Mouse (Mus musculus) T-helper 17 cell (primary cell): ENCODE measurements at regions not wholly inside any gene's neighbourhood (a gene's known extent, or its start where the extent isn't known, plus 50 kb on each side); places are given as distances from the start of the nearest gene placed in this dataset.

ENCODE experiments used
- in situ Hi-C, 2 experiments: fragments of 300-600 bp; cut with MboI, MseI; formaldehyde crosslinking; loops; 1 replicate in 1 of 2; 2 replicates in 1 of 2; pipeline ENCODE4 v1.15.1; 2025; ENCODE audit warnings: high pct_unique_total_duplicates in 2 of 2

DNA sequence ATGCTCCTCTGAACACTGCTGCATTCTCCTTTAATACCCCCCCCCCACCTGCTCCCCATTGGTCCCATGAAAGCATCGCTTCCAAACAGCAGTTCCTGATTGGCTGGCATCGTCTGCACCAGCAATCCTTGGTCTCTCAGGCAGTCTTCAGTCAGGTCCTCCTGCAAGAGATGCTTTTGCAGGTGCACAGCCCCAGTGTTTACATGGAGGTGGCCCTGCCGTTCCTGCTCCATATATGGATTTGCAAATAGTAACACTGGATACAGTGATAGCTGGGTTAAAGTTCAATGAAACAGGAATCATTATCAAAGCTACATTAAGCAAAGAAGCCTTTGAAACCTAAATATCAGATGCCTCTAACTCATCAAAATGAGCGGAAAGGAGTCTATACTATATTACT lies 170.1 kb upstream of the Fat1 start:
- in situ Hi-C loops: no loop called here

DNA sequence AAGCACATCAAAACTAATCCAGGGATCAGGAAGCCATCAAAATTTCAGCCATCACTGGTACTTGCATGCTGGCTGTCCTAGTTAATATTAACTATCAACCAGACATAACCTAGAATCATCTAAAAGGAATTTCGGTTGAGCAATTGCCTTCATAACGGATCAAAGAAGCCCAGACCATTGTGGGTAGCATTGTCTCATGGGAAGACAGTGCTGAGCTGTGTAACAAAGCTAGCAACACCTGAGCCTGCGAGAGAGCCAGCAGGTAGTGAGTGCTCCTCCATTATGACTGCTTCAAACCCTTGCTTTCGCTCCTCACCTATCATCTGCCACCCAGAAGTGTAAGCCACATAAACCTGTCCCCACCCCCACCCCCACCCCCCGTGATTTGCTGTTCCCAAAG lies 169.6 kb upstream of the Fat1 start:
- in situ Hi-C loops: no loop called here

DNA sequence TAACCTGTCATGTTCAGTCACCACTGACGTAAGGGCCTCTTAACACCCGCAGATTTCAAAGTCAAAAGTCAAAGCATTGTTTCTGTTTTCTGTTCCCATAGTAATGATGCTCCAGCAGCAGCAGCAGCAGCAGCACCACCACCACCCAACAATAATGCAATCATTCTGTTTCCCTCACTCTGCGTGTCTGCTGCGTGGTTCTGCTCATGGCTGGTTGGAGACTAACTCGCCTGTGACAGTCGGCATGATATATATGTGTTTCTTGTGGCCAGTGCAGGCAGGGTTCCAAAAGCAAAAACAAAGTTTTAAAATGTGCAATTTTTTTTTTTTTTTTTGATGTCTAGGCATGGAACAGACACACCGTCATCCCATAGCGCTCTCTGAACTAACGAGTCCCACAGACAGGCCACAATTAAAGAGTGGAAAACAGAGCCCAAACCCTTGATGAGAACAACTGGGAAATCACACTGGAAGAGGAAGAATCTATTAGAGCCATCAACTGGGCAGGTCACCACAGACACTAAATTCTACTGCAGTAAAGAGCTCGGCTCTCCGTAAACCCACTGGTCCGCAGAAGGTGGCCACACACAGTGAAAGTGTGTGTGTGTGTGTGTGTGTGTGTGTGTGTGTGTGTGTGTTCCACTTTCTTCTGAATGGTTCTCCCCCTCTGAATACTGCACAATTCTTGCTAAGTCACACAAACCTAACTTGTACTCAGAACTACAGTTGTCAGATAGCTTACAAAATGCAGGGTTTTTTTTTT lies 169.0 kb upstream of the Fat1 start:
- in situ Hi-C loops: no loop called here

DNA sequence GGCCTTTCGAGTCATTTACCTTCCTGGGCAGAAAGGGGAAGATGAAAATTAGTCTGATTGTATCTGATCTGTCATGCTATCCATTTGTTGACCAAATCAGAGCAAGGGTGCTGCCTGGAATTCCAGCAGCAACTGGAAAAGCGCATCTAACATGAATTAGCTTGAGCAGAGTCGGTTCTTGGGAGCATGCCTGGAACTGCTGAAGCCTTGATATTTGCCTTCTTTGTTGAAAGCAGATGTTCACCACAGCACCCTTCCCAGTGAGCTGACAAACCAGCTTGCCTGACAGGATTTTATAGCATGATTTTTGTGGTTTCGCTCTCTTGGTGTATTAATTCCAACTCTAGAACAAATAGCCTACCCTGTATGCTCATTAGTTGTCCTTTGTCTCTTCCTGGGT lies 168.0 kb upstream of the Fat1 start:
- in situ Hi-C loops: no loop called here

DNA sequence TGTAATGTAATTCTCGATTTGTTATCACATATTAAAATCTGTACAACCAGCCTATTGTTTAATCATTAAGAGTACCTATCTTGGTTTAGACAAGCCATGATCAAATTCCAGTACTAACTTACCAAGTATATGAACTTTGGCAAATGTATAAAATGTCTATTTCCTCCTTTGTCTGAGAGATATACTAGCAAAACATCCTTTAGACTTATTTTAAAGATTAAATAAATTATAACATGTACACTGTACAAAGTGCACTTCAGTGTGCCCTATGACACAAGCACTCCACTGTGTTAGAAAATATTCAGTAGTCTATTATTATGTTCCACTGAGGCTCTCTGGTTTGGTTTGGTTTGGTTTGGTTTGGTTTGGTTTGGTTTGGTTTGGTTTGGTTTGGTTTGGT lies 156.0 kb upstream of the Fat1 start:
- in situ Hi-C loops: no loop called here

DNA sequence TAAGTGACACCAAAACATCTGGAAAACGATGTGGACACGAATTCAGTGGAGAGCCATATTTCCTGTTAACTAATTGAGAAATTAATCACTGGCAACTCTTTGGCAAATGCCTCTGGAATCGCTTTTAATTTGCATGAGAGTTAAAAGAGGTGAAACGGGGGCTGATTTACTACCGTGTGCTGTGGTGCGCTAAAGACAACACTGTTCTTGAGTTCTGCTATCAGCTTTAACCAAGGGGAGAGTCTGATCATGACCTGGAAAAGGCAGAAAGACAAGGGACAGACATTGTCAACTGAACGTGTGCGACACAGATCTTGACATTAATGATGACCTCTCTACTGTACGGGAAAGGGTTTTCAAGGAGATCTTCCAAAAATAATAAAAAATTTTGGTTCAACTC lies 152.8 kb upstream of the Fat1 start:
- in situ Hi-C loops: no loop called here

DNA sequence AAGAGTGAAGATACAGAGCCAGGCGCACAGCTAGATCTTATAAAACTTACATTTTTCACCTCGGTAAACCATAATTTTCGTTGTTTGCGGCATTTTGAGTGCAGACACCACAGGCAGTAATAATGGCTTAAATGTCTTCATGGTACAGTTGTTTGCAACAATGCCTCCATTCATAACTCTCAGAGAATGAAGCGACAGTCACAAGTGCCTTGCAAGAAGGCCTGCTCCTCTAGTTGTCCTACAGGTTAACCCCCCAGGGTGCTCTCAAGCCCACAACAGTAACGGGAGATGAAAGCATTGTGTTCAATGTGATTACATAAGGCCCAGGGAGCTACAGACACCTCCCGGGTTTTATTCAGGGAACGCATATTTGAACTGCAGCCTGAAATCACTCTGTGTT lies 150.1 kb upstream of the Fat1 start:
- in situ Hi-C loops: no loop called here

DNA sequence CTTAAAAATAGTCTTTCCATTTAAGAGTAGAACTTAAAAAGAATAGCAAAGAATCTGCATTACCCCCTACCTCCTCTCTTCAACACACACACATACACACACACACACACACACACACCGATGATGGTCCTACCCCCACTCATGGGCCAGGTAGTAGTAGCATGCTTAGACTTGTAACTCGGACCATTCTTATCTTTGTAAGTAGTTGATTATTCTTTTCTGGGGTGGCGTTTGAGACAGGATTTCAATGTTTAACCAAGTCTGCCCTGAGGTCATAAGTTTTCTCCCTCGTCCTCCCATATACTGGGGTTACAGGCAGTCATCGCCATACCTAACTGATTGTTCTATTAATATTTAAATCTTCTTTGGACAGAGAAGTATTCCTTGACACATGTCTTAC lies 148.5 kb upstream of the Fat1 start:
- in situ Hi-C loops: no loop called here

DNA sequence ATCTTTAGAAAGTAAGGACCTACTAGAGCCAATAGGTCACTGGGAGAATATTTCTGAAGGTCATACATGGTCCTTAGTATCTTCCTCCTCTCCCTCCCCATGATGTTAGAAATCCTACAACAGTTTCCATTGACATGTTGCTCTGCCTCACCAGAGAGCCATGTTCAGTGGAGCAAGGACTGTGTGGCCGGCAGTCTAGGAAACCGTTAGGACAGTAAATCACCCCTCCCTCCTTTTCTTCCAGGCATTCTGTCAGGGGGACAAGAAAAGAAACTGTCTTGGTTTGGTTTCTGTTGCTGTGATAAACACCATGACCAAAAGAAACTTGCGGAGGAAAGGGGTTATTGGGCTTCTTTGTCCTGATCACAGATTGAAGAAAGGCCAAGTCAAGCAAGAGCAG lies 147.0 kb upstream of the Fat1 start:
- in situ Hi-C loops: no loop called here

DNA sequence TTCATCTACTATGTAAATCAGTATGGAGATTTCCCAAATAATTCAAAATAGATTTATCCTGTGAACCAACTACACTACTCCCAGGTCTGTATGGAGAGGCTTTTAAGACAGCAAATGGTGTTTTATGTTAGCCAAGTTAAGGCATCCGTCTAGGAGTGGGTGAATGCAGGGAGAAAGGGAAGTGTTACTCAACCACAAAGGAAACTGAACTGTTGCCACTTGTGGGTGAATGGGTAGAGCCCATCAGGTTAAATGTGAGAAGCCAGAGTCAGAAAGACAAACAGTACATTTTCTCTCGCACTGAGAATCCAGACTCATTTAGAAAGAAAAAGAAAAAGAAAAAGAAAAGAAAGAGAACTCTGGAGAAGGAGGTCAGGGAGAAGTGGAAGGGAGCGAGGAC lies 135.7 kb upstream of the Fat1 start:
- in situ Hi-C loops: no loop called here

DNA sequence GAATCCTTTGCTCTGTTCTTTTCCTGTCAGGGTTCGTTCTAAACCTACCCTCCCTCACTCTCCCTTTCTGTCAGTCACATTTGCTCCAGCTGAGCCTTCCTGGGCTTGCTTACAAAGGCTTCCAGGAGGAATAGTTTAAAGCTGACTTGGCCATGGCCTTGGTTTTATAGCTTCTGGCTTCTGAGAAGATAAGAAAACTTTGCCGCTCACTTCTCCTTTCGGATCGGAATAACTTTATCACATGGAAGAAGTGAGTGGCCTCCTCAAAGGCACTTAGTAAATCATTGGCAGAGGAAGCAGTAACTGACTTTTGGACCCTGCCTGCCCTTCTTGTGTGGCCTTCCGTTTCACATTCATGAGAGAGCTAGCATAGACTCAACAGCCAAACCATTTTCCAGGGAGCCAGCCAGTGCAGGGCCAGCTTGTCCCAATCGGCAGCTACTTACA lies 134.4 kb upstream of the Fat1 start:
- in situ Hi-C loops: no loop called here

DNA sequence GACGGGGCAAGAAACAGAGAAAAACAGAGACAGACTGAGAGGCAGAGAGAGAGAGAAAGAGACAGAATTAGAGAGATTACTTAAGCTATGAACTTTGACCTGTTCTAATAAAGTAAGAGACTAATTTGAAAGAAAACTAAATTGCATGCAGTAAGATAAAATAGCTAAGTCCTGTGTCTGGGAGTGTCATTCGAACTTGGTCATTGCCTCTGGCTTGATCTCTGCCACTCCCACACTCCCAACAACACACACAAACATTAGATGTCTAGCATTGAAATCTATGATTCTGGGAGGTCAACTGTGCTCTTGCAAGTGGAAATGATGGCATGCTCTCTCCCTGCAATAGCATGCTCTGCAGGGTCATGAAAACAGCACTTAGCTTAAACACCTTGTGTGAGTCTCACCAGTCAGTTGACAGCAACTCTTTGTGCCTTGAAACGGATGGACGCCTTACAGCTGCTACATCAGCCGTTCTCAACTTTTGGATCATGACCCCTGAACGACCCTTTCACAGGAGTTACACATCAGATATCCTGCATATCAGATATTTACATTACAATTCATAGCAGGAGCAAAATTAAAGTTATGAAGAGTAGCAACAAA lies 133.5 kb upstream of the Fat1 start:
- in situ Hi-C loops: no loop called here

DNA sequence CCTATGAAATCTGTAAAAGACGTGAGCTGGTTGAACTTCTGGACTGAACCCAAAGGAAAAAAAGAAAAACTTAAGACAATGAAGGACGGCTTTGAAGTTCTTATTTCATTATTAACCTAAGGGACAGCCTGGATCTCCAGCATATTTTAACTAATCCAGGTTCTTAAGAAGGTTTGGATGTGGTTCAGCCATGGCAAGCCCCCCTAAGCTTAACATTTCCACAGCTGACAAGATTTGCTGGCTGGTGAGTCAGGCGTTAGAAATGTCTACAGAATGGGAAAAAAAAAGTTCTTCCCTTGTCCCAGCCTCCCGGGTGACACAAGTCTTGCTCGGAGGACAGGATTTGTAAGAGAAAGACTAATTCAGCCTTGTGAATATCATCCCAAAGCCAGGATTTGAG lies 132.9 kb upstream of the Fat1 start:
- in situ Hi-C loops: no loop called here

DNA sequence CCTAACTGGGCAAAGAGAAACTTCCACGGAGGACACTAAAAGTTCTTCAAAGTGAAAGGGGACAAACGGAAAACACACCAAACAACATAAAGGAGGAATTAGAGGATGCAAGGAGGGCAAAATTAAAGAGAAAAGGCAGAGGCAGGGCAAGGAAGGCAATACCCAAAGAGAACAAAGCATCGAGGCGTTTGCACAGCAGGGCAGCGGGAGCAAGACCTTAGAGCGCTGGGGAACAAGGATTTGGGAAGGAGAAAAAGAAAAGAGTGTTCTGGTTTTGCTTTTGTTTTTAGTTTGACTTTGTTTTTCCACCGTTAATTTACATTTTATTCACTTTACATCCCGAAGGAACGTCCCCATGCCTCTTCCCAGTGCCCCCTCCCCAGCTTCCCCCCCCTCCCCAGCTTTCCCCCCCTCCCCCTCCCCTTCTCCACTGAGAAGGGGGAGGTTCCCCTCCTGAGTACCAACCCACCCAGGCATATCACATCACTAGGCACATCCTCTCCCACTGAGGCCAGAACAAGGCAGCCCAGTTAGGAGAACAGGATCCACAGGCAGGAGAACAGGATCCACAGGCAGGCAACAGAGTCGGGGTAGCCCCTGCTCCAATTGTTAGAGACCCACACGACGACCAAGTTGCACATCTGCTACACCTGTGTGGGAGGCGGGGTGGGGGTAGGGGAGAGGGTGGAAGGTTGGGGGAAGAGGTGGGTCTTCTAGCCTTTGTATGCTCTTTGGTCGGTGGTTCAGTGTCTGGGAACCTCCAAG lies 130.7 kb upstream of the Fat1 start:
- in situ Hi-C loops: no loop called here

DNA sequence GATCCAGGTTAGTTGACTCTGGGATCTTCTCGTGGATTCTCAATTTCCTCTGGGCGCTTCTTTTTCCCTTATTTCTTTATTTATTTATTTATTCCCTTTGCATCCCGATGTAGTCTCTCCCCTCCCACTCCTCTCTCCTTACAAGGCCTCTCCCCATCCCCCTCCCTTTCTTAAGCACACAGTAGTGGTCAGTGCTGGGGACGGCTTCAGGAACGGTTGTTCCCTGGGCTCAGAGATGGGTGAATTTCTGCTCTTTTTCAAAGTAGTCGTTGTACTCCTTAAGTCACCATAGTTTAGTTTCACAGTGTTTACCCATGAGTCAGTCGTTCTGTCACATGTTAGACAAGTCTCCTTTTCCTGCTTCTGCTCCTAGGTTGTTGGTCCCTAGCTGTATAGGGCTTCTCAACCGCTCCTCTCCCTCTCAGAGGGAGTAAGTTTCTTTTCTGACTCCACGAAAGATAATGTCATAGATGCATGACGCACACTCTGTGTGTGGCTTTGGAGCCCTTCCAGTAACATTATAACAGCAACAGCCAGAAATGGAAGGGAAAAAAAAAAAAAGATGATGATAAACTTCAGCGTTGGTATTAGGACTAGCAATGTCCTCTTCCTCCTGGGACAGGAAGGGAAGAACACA lies 129.9 kb upstream of the Fat1 start:
- in situ Hi-C loops: no loop called here

DNA sequence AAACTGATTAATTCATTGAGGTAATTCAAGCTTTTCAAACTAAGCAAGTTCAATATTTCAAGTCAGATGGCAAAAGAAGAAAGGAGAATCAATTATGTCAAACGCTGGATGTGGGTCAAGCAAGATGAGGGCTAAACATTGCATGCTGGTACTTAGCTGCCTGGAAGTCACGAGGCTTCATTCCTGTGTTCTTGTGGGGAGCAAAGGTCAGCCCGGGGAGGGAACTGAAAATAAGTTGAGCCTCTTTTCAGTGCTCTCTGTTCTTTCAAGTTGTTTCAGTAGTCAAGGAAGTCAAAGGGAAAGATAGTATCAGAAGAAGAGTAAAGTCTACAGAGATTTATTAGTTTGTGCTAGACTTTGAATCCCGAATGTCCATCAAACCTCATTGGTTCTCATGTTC lies 122.9 kb upstream of the Fat1 start:
- in situ Hi-C loops: no loop called here

DNA sequence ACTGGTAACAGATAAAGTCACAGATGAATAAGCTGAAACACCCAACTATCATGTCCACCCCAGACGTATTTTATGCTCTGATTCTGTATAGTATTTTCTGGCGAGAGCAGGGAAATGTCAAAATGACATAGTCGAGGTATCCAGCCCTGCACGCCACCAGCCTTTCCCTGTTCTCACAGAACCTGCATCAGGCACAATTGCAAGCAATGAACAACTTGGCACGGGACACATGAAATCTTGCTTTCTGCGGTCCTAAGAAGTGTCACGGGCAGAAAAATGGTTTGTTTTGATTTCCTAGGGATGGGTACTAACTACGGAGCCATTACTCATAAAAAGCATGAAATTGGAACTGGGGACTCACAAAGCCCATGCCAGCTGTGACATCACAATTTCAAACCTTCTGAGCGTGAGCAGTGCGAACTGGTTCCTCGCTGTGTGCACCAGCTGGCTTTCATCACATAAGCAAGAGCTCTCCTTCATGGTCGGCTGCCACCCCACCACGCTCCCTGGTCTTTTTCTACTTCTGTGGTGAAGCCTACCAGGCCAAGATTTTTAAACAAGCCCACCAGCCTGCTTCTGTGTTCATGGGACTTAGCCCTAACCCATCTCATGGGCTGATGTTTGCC lies 117.6 kb upstream of the Fat1 start:
- in situ Hi-C loops: no loop called here

DNA sequence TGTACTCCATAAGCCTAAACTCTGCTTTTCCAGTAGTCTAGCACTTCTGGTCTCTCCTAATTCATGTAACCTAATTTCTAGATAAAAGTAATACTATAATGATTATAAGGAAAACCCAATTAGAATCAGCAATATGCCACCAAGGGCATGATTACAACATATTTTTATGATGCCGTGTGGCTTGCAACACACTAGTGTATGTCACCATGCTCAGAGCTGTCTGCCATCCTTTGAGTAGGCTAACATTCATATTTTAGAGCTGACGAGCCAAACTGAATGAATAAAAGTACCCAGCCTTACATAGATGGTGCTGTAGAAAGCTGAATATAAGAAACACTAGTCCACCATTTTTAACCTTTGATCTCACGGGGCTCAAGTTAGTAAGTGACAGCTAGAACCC lies 116.0 kb upstream of the Fat1 start:
- in situ Hi-C loops: no loop called here

DNA sequence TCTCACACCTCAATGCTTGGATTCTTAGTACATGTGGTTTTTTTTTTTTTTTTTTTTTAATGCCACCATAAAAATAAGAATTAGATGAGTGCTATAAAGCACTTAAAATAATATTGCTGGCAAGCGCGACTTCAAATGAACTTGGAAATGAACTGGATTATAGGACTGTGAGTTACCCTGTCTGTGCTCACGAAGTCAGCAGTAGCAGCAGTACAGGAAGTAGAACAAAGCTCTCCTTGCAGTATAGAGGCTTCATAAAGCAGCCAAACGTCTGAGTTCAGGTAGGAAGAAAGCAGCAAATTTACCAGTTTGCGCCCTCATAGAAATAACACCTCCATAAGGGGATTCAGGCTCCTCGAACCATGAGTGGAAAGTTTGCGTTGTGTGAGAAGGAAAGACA lies 115.6 kb upstream of the Fat1 start:
- in situ Hi-C loops: no loop called here

DNA sequence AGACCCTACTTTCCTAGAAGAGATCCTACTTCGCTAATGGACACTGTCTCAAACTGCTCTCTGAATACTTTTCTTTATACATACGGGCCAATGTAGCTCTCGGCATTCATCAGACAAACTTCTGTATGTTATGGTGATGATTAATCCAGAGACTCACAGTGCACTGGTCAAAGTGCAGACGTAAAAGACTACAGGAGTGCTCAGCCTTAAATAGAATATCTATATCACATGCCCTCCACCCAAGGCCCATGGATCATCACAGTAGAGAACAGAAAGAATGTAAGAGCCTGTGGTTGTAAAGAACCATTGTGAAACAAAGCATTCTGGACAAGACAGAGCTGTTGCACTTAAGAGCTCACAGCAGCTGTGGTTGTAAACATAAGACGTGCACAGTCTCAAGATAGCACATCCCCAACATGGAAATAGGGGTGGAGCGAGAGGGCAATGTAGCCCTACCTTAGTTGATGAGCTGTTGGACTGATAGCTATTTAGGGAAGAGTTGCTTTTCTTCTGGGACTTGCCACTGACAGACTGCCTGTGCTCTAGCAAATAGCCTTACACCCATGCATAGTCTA lies 110.0 kb upstream of the Fat1 start:
- in situ Hi-C loops: no loop called here

DNA sequence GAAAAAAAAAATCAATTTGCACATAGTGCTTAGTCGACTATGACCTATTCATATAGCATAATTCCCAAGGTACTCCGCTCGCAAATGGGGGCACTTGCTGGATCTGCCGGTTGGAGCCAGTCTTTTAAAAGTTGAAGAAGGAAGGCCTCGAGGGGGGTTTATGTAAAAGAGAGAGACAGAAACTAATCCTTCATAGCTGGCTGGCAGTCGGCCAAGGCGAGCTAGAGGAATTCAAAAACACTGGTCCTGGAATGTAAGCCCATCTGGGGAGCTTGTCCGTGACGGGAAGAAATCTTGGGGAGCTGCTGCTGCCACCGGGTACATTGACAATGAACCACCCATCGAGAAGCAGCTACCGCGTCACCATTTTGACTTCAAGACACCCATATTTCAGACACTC lies 108.3 kb upstream of the Fat1 start:
- in situ Hi-C loops: no loop called here

DNA sequence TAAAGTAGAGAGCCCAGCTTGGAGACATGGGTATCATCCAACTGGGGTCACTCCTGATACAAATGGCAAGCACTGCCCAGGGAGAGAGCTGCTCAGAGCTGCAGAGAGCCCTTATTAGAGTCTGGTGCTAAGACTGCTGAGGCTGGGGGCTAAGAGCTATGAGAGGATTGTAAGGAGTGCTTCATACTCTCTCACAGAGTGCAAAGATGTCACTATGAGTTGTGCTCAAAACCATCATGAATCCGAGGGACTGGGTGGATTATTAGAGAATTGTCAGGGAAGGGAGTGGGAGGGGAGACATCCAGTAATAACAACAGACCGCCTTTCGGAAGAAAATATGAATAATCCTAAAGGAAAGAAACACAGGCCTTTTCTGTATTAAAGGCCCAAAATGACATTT lies 107.2 kb upstream of the Fat1 start:
- in situ Hi-C loops: no loop called here
